Mouse (Mus musculus): ENCODE data around the gene Atp9a.
A peak's percentile ranks its signal among the peaks of the same experiment; 100 is the strongest.

- TF ChIP-seq CTCF (IDR thresholded peaks at IDR 0.05; ENCODE audit: extremely low read depth, insufficient read depth, low read length) (peak; percentile 83), POLR2A (IDR thresholded peaks at IDR 0.05; ENCODE audit: extremely low read depth, insufficient read depth, low read length) (no peak)
Observed at GRCm38 (mm10) chr2:168628787-168629186, 113.4 kb downstream of the Atp9a start.
